Mouse (Mus musculus): ENCODE data around the gene Opn1sw. TPM values are rescaled to one million over a fixed set of nuclear protein-coding genes. Genes with fewer than 3 reads are reported as not detected.
A peak's percentile ranks its signal among the peaks of the same experiment; 100 is the strongest.

Gene Opn1sw
- polyA plus RNA-seq (2015; fragmentation: Nextera tagmentation; extraction: Ambion mirVana), result 0.55 and 0.70 TPM in 2 replicates

DNA sequence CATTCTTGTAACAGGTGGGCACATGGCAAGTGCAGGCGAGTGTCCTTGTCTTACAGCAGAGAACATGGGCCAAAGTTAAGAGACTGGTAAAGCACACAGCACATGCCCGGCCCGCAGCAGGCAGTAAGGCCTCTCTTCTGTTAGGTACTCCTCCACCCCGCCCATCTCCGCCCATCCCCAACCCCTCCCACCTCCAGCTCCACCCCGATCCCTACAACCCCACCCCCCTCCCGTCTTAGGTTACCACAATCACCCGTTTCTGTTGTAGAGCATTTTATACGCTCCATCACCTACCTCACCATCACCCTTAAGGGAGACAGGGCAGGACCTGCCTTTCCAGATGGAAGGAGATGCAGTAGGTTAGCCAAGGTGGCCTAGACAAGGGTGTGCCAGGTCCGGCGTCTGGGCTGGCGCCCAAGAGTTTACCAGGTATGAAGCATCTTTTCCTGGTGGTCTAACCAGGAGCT, at the start of gene Opn1sw:
TSS of gene Opn1sw (minus strand) at position 417 of the 467 bp plus-strand sequence.
- no peaks in the 10 kb centered on the region for H3K36me3 ChIP-seq
- peak within 1 kb of the TSS; percentile 76 for H3K27ac ChIP-seq
- peak within 1 kb of the TSS; percentile 44 for H3K4me3 ChIP-seq
- H3K9ac ChIP-seq, result peak within 1 kb of the TSS; percentile 28; the same call in 1 of the 2 replicates
- peaks cover 30% of the 10 kb centered on the region for H3K4me1 ChIP-seq (replicated peaks)
- H3K9me3 ChIP-seq (replicated peaks), result no peaks in the 10 kb centered on the region
- peak within 1 kb of the TSS; percentile 59 for H3K4me2 ChIP-seq
- peak; percentile 66 for ATAC-seq (replicated peaks; ENCODE audit: insufficient number of reproducible peaks, insufficient read depth, low FRiP score, low read depth)
- no peaks in the 10 kb centered on the region; the same call in 1 of the 2 replicates for H3K27me3 ChIP-seq
- 5% methylated on average over 12 of the region's 12 CpGs for WGBS

DNA sequence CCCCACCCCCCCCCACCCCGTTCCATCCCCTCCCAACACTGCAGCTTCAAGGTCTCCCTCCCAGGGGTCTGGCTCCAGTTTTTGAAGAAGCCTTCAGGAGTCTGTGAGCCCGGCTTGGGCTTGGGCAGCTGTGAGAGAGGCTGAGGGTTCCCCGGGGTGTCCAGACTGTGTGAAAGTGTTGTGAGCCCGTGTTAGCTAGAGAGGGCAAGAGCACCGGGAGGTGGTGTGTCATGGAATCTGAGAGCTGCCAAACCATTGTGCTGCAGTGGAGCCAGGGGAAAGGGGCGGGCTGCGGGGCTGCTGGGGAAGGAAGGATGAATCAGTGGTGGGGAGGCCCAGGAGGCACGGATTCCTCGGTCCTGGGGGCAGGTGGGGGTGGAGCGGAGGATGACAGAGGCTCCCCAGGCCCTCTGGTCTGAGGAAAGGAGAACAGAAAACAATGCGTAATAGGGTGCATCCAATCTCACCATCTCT, 48.2 kb upstream of the Opn1sw start:
- Histone ChIP-seq H3K9ac (peak overlapping the region; percentile 88), H3K4me2 (peak overlapping the region; percentile 74), H3K9me3 (replicated peaks) (no peaks in the 10 kb centered on the region), H3K36me3 (peaks cover 42% of the 10 kb centered on the region), H3K4me3 (peak overlapping the region; percentile 74), H3K4me1 (replicated peaks) (peaks cover 50% of the 10 kb centered on the region), H3K27me3 (no peaks in the 10 kb centered on the region), H3K27ac (peak overlapping the region; percentile 98)
- WGBS, result 8% methylated on average over 11 of the region's 11 CpGs
- 0 out of 2 replicates have a peak, but pooled peaks have one; percentile 7 for ATAC-seq (replicated peaks; ENCODE audit: insufficient number of reproducible peaks, insufficient read depth, low FRiP score, low read depth)

DNA sequence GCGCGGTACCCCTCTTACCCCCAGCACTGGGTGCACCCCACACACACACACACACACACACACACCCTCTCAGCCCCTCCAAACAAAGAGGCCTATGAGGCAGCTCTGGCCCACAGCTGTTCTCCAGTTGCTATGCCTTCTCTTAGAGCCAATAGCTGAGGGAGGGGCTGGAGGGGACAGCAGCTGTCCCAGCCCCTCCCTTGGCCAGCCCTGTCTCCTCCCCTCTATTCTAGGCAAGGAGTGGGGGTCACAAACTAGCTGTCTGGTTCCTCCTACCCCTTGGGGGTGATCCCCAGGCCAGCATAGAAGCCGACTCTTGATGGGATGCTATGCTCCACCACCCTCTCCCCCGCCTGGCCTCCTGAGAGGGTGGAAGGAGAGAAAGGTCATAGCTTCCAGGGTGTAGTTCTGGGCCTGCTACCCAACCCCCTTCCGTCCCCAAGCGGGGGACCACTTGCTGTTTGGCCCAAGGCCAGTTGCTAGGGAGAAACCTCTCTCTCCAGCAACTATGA, 47.7 kb upstream of the Opn1sw start:
- H3K9me3 ChIP-seq (replicated peaks), result no peaks in the 10 kb centered on the region
- peak overlapping the region; percentile 98 for H3K27ac ChIP-seq
- peak overlapping the region; percentile 88 for H3K9ac ChIP-seq
- H3K27me3 ChIP-seq, result no peaks in the 10 kb centered on the region
- H3K4me3 ChIP-seq, result peak overlapping the region; percentile 74
- H3K4me1 ChIP-seq (replicated peaks), result peaks cover 51% of the 10 kb centered on the region
- peak overlapping the region; percentile 74 for H3K4me2 ChIP-seq
- ATAC-seq (replicated peaks; ENCODE audit: insufficient number of reproducible peaks, insufficient read depth, low FRiP score, low read depth), result peak; percentile 9; the same call in 1 of the 2 replicates
- 11% methylated on average over 6 of the region's 6 CpGs for WGBS
- H3K36me3 ChIP-seq, result peaks cover 37% of the 10 kb centered on the region

DNA sequence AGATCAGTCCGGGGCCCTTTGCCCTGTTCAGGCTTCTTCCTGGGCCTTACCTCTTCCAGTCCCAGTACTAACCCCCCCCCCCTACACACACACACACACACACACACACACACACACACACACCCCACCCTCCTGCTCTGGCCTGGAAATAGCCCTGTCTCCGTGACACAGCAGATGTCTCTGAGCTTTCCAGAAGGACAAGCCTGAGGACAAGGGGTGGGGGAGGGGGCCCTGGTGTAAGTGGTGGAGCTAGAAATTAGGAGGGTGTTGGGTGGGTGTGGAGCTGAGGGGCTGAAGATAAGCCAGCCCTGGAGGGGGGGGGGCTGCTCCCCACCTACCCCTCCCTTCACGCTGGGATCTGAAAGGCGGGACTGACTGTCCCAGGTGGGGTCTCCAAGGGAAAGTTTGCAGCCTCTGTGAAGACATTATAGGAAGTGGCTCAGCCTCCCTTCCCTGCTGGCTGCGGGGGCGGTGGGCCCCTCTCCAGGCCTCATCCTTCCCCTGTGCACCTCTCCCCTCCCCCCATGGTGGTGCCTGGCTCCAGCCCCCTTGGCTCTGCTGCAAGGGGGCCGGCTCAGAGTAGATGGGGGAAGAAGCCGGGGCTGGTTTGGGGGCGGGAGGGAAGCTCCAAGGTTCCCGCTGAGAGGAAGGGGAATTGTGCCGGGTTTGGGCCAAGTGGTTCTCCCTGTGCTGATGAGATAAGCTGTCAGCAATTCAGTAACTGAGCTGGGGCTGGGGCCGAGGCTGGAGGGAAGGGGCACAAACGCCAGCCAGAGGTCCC, 46.8 kb upstream of the Opn1sw start:
- H3K27ac ChIP-seq, result peak overlapping the region; percentile 98
- H3K27me3 ChIP-seq, result no peaks in the 10 kb centered on the region
- peak overlapping the region; percentile 88 for H3K9ac ChIP-seq
- peak; percentile 40 for ATAC-seq (replicated peaks; ENCODE audit: insufficient number of reproducible peaks, insufficient read depth, low FRiP score, low read depth)
- 2% methylated on average over 12 of the region's 13 CpGs for WGBS
- peaks cover 60% of the 10 kb centered on the region for H3K4me1 ChIP-seq (replicated peaks)
- H3K4me3 ChIP-seq, result peak overlapping the region; percentile 74
- H3K9me3 ChIP-seq (replicated peaks), result no peaks in the 10 kb centered on the region
- peak overlapping the region; percentile 74 for H3K4me2 ChIP-seq
- H3K36me3 ChIP-seq, result peaks cover 28% of the 10 kb centered on the region

DNA sequence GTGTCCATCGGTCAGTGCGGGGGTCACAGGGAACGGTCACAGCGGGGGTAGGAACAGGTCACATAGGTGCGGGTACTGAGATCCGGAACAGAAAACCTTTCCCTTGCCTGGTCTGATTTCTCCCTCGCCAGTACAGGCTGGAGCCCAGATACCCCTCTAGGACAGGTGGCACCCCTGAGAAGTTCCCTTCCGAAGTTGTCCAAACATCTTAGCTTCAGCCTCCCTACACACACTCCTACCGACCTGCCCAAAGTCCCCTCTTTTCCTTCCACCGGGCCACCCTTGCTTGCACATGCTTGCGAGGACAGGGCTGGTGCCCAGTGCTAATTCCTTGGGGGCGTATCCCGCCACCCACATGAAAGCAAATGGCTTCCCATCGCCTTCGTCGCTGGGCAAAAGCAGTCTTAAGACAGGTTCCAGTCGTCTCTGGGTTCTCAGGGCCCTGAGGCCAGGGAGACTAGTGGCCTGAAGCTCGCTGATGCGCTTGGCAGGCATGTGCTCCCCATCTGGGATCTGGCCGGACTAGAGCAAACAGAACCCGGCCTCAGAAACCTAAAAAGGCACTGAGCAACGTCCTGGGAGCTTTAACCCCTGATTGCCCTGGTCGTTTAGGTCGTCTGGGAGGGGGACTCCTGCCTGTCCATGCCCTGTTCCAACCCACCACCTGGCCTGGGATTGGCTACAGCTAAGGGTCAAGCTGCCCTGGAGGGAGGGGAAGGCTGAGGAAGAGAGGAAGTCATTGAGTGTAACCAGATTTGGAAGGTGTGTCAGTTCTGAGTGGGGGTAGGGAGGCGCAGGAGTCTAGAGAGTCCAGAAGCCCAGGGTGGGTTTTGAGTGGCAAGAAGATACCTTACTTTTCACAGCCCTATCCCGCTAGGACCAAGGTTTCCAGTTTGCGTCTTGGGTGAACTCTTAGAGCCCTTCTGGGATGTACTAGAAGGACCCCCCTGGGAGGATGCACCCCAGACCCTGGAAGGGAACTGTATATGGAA, 45.8 kb upstream of the Opn1sw start:
- Histone ChIP-seq H3K36me3 (peaks cover 18% of the 10 kb centered on the region), H3K9ac (peak overlapping the region; percentile 88), H3K27ac (peak overlapping the region; percentile 98), H3K4me1 (replicated peaks) (peaks cover 59% of the 10 kb centered on the region), H3K9me3 (replicated peaks) (no peaks in the 10 kb centered on the region), H3K27me3 (no peaks in the 10 kb centered on the region), H3K4me3 (peak overlapping the region; percentile 74), H3K4me2 (peak overlapping the region; percentile 74)
- WGBS, result 3% methylated on average over 27 of the region's 27 CpGs
- ATAC-seq (replicated peaks; ENCODE audit: insufficient number of reproducible peaks, insufficient read depth, low FRiP score, low read depth), result peak; percentile 47

DNA sequence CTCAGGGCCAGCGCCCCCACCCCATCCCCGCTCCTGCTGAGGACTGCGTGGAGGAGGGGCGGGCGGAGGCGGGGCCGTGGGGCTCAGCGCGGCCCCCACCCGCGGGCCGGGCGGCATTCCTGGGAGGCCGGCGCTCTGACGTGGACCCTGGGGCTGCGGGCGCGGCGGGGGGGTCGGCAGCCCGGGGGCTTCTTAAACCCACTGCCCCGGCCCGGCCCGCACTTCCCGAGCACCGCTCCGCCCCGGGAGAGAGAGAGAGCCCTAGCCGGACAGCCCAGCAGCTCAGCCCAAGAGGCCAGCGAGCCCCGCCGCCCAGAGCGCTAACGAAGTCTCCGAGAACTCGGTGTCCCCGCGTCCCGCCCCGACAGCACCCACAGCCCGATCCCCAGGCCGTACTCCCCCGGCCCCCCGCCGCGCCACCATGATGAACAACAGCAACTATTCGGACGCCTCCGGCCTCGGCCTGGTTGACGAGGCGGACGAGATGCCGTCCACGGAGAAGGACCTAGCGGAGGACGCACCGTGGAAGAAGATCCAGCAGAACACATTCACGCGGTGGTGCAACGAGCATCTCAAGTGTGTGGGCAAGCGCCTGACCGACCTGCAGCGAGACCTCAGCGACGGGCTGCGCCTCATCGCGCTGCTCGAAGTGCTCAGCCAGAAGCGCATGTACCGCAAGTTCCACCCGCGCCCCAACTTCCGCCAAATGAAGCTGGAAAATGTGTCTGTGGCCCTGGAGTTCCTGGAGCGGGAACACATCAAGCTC, 45.0 kb upstream of the Opn1sw start, which contains the start of gene Flnc:
TSS of gene Flnc (plus strand) at position 219 of the 766 bp plus-strand sequence.
- Histone ChIP-seq H3K4me1 (replicated peaks) (peaks cover 58% of the 10 kb centered on the region), H3K4me3 (peak within 1 kb of the TSS; percentile 74)
- peak; percentile 28 for ATAC-seq (replicated peaks; ENCODE audit: insufficient number of reproducible peaks, insufficient read depth, low FRiP score, low read depth)

DNA sequence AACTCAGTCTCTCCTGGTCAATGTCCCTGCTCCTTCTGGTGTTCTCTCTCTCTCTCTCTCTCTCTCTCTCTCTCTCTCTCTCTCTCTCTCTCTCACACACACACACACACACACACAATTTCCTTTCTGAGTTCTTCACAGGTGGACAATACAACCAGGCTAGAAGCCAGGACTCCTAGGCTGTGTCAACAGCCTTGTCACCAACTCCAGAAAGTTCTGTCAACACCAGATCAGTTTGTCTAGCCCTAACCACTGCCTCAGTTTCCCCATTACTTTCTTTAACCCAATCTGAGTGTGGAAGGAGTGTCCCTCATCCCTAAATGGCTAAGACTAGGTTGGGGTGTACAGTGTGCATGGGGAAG, 44.4 kb upstream of the Opn1sw start:
- Histone ChIP-seq H3K27me3 (no peaks in the 10 kb centered on the region), H3K4me1 (replicated peaks) (peaks cover 58% of the 10 kb centered on the region), H3K9ac (peak overlapping the region; percentile 88), H3K36me3 (peaks cover 4% of the 10 kb centered on the region; the same call in 1 of the 2 replicates), H3K27ac (peak overlapping the region; percentile 98), H3K4me2 (peak overlapping the region; percentile 74), H3K9me3 (replicated peaks) (no peaks in the 10 kb centered on the region), H3K4me3 (peak overlapping the region; percentile 74)
- ATAC-seq (replicated peaks; ENCODE audit: insufficient number of reproducible peaks, insufficient read depth, low FRiP score, low read depth), result no peak

More for the DNA sequence above, 45.0 kb upstream of the Opn1sw start, which contains the start of gene Flnc:
- Histone ChIP-seq H3K27ac (peak within 1 kb of the TSS; percentile 98), H3K36me3 (peaks cover 10% of the 10 kb centered on the region), H3K4me2 (peak within 1 kb of the TSS; percentile 74), H3K9me3 (replicated peaks) (no peaks in the 10 kb centered on the region), H3K9ac (peak within 1 kb of the TSS; percentile 88), H3K27me3 (no peaks in the 10 kb centered on the region)
- WGBS, result under 1% methylated on average over 67 of the region's 77 CpGs

DNA sequence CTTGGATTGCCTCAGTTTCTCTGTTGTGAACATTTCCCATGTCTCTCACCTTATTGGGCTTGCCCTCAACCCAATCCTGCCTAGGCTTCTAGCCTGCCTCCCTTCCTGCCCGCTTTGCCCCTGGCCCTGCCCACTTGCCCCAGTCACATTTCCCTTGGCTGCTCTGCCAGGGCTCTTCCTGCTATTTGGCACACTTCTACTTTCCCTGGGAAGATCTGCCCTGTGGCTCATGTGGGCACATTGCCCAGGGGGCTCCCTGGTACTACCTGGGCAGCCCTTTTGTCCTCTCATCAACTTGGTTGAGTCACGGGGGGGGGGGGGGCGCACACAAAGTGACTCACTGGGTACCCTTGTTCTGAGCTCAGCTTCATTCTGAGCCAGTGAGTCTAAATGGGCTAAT, 43.9 kb upstream of the Opn1sw start:
- Histone ChIP-seq H3K9me3 (replicated peaks) (no peaks in the 10 kb centered on the region), H3K27me3 (no peaks in the 10 kb centered on the region), H3K4me3 (no peak overlapping the region; the same call in 1 of the 2 replicates), H3K36me3 (no peaks in the 10 kb centered on the region), H3K4me1 (replicated peaks) (peaks cover 55% of the 10 kb centered on the region), H3K9ac (peak overlapping the region; percentile 35; the same call in 1 of the 2 replicates), H3K27ac (peak overlapping the region; percentile 98), H3K4me2 (peak overlapping the region; percentile 74)
- no peak for ATAC-seq (replicated peaks; ENCODE audit: insufficient number of reproducible peaks, insufficient read depth, low FRiP score, low read depth)
- WGBS, result 30% methylated on average over 3 of the region's 3 CpGs

DNA sequence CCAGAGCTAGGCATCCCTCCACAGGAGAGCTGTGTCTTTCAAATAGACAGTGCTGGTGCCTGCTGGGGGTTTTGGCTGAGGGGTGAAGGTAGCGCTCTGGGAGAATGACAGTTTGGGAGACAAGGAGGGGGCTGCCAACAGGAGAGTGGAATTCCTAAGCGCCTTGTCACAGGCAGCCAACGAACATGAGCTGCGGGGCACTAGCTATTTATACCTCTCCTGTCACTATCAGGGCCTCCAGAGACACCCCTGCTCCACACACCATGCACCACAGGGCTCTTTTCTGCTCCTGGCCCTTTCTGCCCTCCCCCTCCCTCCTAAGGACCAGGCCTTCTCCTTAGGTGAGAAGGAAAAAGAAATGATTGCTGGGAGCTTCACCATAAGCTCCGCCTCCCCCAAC, 43.2 kb upstream of the Opn1sw start:
- peaks cover 48% of the 10 kb centered on the region for H3K4me1 ChIP-seq (replicated peaks)
- WGBS, result 21% methylated on average over 5 of the region's 5 CpGs
- peak overlapping the region; percentile 35; the same call in 1 of the 2 replicates for H3K9ac ChIP-seq
- H3K9me3 ChIP-seq (replicated peaks), result no peaks in the 10 kb centered on the region
- H3K4me3 ChIP-seq, result no peak overlapping the region; the same call in 1 of the 2 replicates
- H3K36me3 ChIP-seq, result no peaks in the 10 kb centered on the region
- peak; percentile 48 for ATAC-seq (replicated peaks; ENCODE audit: insufficient number of reproducible peaks, insufficient read depth, low FRiP score, low read depth)
- H3K4me2 ChIP-seq, result peak overlapping the region; percentile 74
- no peaks in the 10 kb centered on the region for H3K27me3 ChIP-seq
- H3K27ac ChIP-seq, result peak overlapping the region; percentile 98

Measured in heart, embryonic 15.5 days (tissue).